Mouse (Mus musculus): ENCODE measurements around the gene Pde4d. TPM values are rescaled to one million over a fixed set of nuclear protein-coding genes. Genes with fewer than 3 reads are reported as not detected.

Pde4d gene
- polyA plus RNA-seq, 1 experiment from 2014 or later = 17.7 TPM

DNA sequence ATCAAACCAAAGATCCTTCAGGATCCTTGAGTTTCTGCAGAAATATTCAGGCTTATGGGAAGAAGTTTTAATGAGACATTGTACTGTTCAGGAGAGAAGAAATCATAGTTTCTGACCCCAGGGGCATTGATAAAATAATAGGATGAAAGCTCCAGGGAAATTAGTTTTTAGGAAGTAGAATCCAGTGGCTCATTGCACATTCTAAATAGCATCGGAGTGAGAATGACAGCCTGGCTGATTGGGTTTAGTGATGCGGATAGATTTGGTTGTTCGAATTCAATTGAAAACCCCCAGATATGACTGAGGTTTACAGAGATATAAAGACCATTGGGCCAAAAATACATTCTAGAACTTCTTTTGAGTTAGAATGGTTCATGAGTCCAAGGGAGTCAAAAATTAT is 970.7 kb downstream of the Pde4d start:
- no peak overlapping the region for H3K27ac ChIP-seq
- no peaks in the 10 kb centered on the region for H3K9me3 ChIP-seq
- no peaks in the 10 kb centered on the region for H3K27me3 ChIP-seq
- 95% methylated on average over 3 of the region's 3 CpGs for WGBS
- H3K4me2 ChIP-seq = no peak overlapping the region
- H3K36me3 ChIP-seq = no peaks in the 10 kb centered on the region
- H3K4me3 ChIP-seq = no peak overlapping the region
- no peak overlapping the region for H3K9ac ChIP-seq
- no peaks in the 10 kb centered on the region for H3K4me1 ChIP-seq
- ATAC-seq (ENCODE audit: insufficient number of reproducible peaks, low FRiP score, low TSS enrichment, low read depth) = no peak

DNA sequence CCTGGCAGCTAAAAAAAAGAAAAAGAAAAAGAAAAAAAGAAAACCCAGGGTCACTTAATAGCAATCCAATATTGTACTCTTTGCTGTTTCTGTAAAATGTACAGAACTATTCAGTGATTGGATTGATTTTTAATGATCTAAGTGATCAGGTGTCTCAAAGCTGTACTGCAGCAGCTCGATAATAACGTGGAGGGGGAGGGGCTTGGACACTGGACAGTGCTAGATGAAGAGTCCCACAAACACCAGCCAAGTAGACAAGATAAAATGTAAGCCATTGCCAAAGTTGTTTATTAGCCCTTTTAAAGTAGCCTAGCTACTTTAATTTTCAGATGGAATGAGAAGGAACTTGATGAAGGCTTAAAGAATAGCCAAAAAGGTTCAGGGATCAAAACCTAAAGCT is 975.2 kb downstream of the Pde4d start:
- Histone ChIP-seq H3K4me1 (no peaks in the 10 kb centered on the region), H3K4me3 (no peak overlapping the region), H3K27ac (no peak overlapping the region), H3K4me2 (no peak overlapping the region), H3K36me3 (no peaks in the 10 kb centered on the region), H3K9ac (no peak overlapping the region), H3K9me3 (no peaks in the 10 kb centered on the region), H3K27me3 (no peaks in the 10 kb centered on the region)
- 39% methylated on average over 2 of the region's 2 CpGs for WGBS
- ATAC-seq (ENCODE audit: insufficient number of reproducible peaks, low FRiP score, low TSS enrichment, low read depth) = no peak

GRCm38 (mm10) chr13:109425548-109425947 is 975.8 kb downstream of the Pde4d start:
- WGBS = 57% methylated on average over 13 of the region's 13 CpGs

DNA sequence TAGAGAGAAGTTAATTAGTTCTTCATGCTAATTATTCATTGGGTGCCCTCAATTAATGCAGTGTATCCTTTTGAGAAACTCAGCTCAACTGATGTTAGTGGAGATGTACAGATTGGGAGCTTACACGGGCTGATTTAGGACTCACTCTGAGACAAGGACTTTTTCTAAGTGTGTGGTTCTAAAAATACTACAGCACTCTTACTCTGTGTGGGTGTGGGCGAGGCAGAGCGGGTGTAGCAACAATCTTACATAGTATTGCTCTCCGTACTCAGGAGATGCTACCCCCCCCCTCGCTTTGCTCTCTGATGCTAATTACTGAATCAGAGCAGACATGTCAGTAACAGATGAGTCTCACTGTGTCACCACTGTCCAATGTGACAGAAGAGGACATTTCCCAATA is 976.3 kb downstream of the Pde4d start:
- H3K9me3 ChIP-seq = no peaks in the 10 kb centered on the region
- no peak for ATAC-seq (ENCODE audit: insufficient number of reproducible peaks, low FRiP score, low TSS enrichment, low read depth)
- H3K9ac ChIP-seq = no peak overlapping the region
- no peak overlapping the region for H3K4me3 ChIP-seq
- no peak overlapping the region for H3K27ac ChIP-seq
- no peaks in the 10 kb centered on the region for H3K27me3 ChIP-seq
- no peaks in the 10 kb centered on the region for H3K36me3 ChIP-seq
- H3K4me1 ChIP-seq = no peaks in the 10 kb centered on the region
- 84% methylated on average over 5 of the region's 5 CpGs for WGBS
- no peak overlapping the region for H3K4me2 ChIP-seq

More at GRCm38 (mm10) chr13:109425548-109425947, 975.8 kb downstream of the Pde4d start:
- ATAC-seq (ENCODE audit: insufficient number of reproducible peaks, low FRiP score, low TSS enrichment, low read depth) = no peak
- no peaks in the 10 kb centered on the region for H3K36me3 ChIP-seq
- no peak overlapping the region for H3K27ac ChIP-seq
- no peak overlapping the region for H3K4me2 ChIP-seq
- no peak overlapping the region for H3K4me3 ChIP-seq
- no peak overlapping the region for H3K9ac ChIP-seq
- no peaks in the 10 kb centered on the region for H3K27me3 ChIP-seq
- H3K9me3 ChIP-seq = no peaks in the 10 kb centered on the region
- no peaks in the 10 kb centered on the region for H3K4me1 ChIP-seq

DNA sequence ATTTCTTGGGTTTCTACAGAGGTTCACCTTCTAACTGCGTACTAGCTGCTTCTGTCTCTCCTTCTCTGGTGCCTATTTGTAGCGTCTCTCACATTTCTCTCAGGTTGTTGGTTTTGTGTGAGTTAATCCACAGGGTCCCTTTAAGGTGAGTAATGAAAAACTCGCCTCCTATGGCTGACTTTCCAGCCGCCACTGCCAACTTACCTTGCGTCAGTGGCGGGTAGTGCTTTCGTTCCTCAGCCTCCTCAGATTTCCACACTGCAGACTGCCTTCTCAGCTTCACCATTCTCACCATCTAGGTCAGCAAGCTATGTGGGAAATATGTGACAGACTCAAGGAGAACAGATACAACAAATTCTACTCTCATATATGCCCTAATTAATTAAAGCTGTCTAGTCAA is 977.8 kb downstream of the Pde4d start:
- Histone ChIP-seq H3K36me3 (no peaks in the 10 kb centered on the region), H3K4me2 (no peak overlapping the region), H3K4me1 (no peaks in the 10 kb centered on the region), H3K27ac (no peak overlapping the region), H3K4me3 (no peak overlapping the region), H3K9ac (no peak overlapping the region), H3K27me3 (no peaks in the 10 kb centered on the region), H3K9me3 (no peaks in the 10 kb centered on the region)
- no peak for ATAC-seq (ENCODE audit: insufficient number of reproducible peaks, low FRiP score, low TSS enrichment, low read depth)
- WGBS = 51% methylated on average over 7 of the region's 7 CpGs

GRCm38 (mm10) chr13:109429544-109429943 is 979.8 kb downstream of the Pde4d start:
- 84% methylated on average over 2 of the region's 2 CpGs for WGBS

DNA sequence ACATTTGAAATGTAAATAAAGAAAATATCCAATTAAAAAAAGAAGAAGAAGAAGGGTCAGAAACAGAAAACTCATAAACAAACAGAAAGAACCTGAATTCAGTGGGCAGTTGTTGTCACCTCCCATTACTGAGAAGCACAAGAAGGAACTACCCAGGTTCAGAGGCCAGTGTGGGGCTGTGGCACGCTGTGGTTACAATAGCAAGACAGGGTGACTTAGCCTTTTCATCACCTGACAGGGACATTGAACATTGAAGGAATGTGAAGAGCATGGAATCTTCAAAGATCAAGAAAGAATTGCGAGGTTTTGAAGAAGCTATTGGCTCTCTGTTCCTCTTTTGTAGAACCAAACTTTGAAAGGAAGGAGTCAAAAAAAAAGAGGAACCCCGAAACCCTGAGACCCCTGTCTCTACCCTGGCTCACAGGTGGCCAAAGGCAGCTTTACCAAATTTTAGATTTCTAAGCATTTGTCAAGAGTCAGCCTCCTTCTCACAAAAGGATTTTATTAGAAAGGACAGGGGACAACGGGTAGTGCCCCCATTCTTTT is 987.6 kb downstream of the Pde4d start:
- Histone ChIP-seq H3K9ac (no peak overlapping the region), H3K9me3 (no peaks in the 10 kb centered on the region), H3K27ac (no peak overlapping the region), H3K27me3 (no peaks in the 10 kb centered on the region), H3K4me2 (no peak overlapping the region), H3K4me1 (peaks cover 5% of the 10 kb centered on the region), H3K4me3 (no peak overlapping the region), H3K36me3 (no peaks in the 10 kb centered on the region)
- no peak for ATAC-seq (ENCODE audit: insufficient number of reproducible peaks, low FRiP score, low TSS enrichment, low read depth)
- 75% methylated on average over 4 of the region's 4 CpGs for whole genome bisulfite sequencing

More at GRCm38 (mm10) chr13:109429544-109429943, 979.8 kb downstream of the Pde4d start:
- no peaks in the 10 kb centered on the region for H3K9me3 ChIP-seq
- H3K4me2 ChIP-seq = no peak overlapping the region
- no peaks in the 10 kb centered on the region for H3K36me3 ChIP-seq
- ATAC-seq (ENCODE audit: insufficient number of reproducible peaks, low FRiP score, low TSS enrichment, low read depth) = no peak
- no peak overlapping the region for H3K9ac ChIP-seq
- H3K27ac ChIP-seq = no peak overlapping the region
- H3K4me3 ChIP-seq = no peak overlapping the region
- no peaks in the 10 kb centered on the region for H3K27me3 ChIP-seq
- no peaks in the 10 kb centered on the region for H3K4me1 ChIP-seq

- 52% methylated on average over 5 of the region's 5 CpGs for WGBS
- peak overlapping the region; percentile 75 for H3K4me2 ChIP-seq
- H3K4me1 ChIP-seq = peaks cover 5% of the 10 kb centered on the region
- H3K27me3 ChIP-seq = no peaks in the 10 kb centered on the region
- H3K9ac ChIP-seq = no peak overlapping the region
- H3K36me3 ChIP-seq = no peaks in the 10 kb centered on the region
- peak overlapping the region; percentile 93 for H3K27ac ChIP-seq
- no peak for ATAC-seq (ENCODE audit: insufficient number of reproducible peaks, low FRiP score, low TSS enrichment, low read depth)
- peak overlapping the region; percentile 58 for H3K4me3 ChIP-seq
- H3K9me3 ChIP-seq = no peaks in the 10 kb centered on the region
Measured at GRCm38 (mm10) chr13:109439436-109440161, 989.9 kb downstream of the Pde4d start.

GRCm38 (mm10) chr13:109440331-109440730 is 990.6 kb downstream of the Pde4d start:
- Histone ChIP-seq H3K4me2 (peak overlapping the region; percentile 75), H3K36me3 (no peaks in the 10 kb centered on the region), H3K4me1 (peaks cover 5% of the 10 kb centered on the region), H3K4me3 (peak overlapping the region; percentile 58), H3K27me3 (no peaks in the 10 kb centered on the region), H3K27ac (peak overlapping the region; percentile 93), H3K9me3 (no peaks in the 10 kb centered on the region), H3K9ac (no peak overlapping the region; the same call in 1 of the 2 replicates)
- peak; percentile 73 for ATAC-seq (ENCODE audit: insufficient number of reproducible peaks, low FRiP score, low TSS enrichment, low read depth)
- WGBS = 0% methylated on average over 8 of the region's 8 CpGs

GRCm38 (mm10) chr13:109440881-109441280 is 991.1 kb downstream of the Pde4d start:
- Histone ChIP-seq H3K4me2 (peak overlapping the region; percentile 75), H3K27me3 (no peaks in the 10 kb centered on the region), H3K9ac (peak overlapping the region; percentile 42), H3K36me3 (no peaks in the 10 kb centered on the region), H3K9me3 (no peaks in the 10 kb centered on the region), H3K4me3 (peak overlapping the region; percentile 58), H3K27ac (peak overlapping the region; percentile 93), H3K4me1 (peaks cover 5% of the 10 kb centered on the region)
- ATAC-seq (ENCODE audit: insufficient number of reproducible peaks, low FRiP score, low TSS enrichment, low read depth) = peak; percentile 89
- WGBS = under 1% methylated on average over 12 of the region's 12 CpGs

- 13% methylated on average over 12 of the region's 12 CpGs for WGBS
- Histone ChIP-seq H3K36me3 (no peaks in the 10 kb centered on the region), H3K4me1 (peaks cover 5% of the 10 kb centered on the region), H3K4me2 (peak overlapping the region; percentile 75), H3K27me3 (no peaks in the 10 kb centered on the region), H3K4me3 (peak overlapping the region; percentile 58), H3K9me3 (no peaks in the 10 kb centered on the region), H3K27ac (peak overlapping the region; percentile 93), H3K9ac (peak overlapping the region; percentile 42)
- ATAC-seq (ENCODE audit: insufficient number of reproducible peaks, low FRiP score, low TSS enrichment, low read depth) = peak; percentile 25; the same call in 1 of the 2 replicates
Measured at GRCm38 (mm10) chr13:109441401-109441973, 991.7 kb downstream of the Pde4d start.

- no peak overlapping the region for H3K9ac ChIP-seq
- no peak overlapping the region for H3K4me3 ChIP-seq
- 80% methylated on average over 7 of the region's 7 CpGs for WGBS
- H3K4me1 ChIP-seq = no peaks in the 10 kb centered on the region
- no peaks in the 10 kb centered on the region for H3K27me3 ChIP-seq
- H3K9me3 ChIP-seq = no peaks in the 10 kb centered on the region
- H3K27ac ChIP-seq = no peak overlapping the region
- no peak overlapping the region for H3K4me2 ChIP-seq
- H3K36me3 ChIP-seq = no peaks in the 10 kb centered on the region
- ATAC-seq (ENCODE audit: insufficient number of reproducible peaks, low FRiP score, low TSS enrichment, low read depth) = no peak
Measured at GRCm38 (mm10) chr13:109446138-109446537, 996.4 kb downstream of the Pde4d start.
